Mouse (Mus musculus) adrenal gland, postnatal 4 days (tissue): Measurements from ENCODE around the gene Olfr1312. TPM values are rescaled to one million over a fixed set of nuclear protein-coding genes. Genes with fewer than 3 reads are reported as not detected.
"Not testable (repeated sequence)": the region's sequence is repeated elsewhere in the genome, so short reads cannot be mapped to it uniquely, and the experiment has no call there.

Experiments
- DNase-seq, 2 experiments: peaks; one replicate each; pipeline ENCODE4 v3.0.0; 2021 to 2022; ENCODE audit warnings: low spot score in 2 of 2, mixed read lengths in 2 of 2
- long read RNA-seq, 2 experiments: library from polyadenylated mRNA; stranded (forward); transcript quantifications; one replicate each; pipeline ENCODE4 v2.0.0; 2021
- total RNA-seq, 2 experiments: library from RNA; stranded (reverse); gene quantifications; 2 replicates each; pipeline ENCODE4 v1.2.3; 2021

Olfr1312 gene
- not detected for total RNA-seq
- long read RNA-seq, experiment 1: 0 reads
- long read RNA-seq, experiment 2: 0 reads

DNA sequence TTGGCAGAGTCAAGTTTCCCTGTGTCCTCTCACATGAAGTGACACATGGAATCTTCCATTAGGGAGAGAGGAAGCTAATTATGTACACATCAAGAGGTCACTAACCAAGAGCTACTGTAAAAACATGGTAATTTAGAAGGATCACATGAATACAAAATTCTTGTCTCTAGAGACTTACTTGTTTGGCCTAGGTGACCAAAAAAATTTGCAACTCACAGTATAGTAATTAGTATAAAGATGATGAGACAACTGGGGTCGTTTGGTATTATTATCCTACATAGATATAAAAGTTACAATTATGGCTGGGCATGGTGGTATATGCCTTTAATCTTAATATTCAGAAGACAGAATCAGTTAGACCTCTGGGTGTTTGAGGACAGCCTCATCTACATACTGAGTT lies at the start of gene Olfr1312:
Olfr1312 (minus strand) TSS at position 101 of the 400 bp plus-strand sequence.
- DNase-seq: no peak

GRCm38 (mm10) chr2:112096681-112097080 lies 46.6 kb upstream of the Olfr1312 start, which contains the start of gene Olfr1314:
Gene Olfr1314 (minus strand): TSS chr2:112096781.
- DNase-seq: no peak

- no peak for DNase-seq
These were observed 27.7 kb upstream of the Olfr1312 start, which contains the start of gene Olfr1313 for GRCm38 (mm10) chr2:112077743-112078142. Gene Olfr1313 (minus strand): TSS chr2:112077843.

DNA sequence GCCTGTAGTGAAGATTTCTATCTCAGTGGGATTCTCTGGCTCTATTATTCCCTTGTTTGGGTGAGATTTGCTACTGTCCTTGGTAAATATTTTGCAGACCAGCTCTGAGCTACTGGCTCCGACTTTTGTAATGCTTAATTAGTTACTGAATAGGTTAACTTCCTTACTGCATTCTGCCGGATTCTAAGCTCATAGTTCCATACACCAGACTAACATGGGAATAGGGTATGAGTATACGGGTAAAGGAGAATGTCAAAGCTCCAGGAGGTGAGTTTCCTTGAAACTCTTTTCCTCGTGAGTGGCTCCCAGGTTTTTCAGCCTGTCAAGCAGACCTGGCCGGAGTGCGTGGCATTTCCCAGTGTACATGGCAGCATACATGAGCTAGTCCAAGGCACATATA lies 23.1 kb downstream of the Olfr1312 start:
- not testable (repeated sequence) for DNase-seq

DNA sequence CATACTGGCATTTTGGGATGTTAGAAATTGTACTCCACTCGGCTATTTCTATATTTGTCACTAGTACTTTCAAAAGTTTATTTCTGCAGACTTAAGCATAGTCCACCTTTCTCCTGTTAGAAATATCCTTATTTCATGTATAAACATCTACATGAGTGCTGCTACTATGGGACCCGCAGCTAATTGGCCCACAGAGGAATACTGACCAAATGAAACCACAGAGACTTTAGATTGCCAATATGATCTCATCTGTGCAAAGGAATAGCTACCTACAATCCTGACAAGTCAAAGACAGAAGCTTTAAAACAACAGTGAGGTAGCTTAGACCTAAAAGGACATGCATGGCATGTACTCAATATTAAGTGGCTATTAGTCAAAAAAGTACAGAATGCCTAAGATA lies 25.7 kb downstream of the Olfr1312 start, which contains the start of gene Olfr1311:
Olfr1311 (minus strand) TSS at position 101 of the 400 bp plus-strand sequence.
- DNase-seq: no peak

DNA sequence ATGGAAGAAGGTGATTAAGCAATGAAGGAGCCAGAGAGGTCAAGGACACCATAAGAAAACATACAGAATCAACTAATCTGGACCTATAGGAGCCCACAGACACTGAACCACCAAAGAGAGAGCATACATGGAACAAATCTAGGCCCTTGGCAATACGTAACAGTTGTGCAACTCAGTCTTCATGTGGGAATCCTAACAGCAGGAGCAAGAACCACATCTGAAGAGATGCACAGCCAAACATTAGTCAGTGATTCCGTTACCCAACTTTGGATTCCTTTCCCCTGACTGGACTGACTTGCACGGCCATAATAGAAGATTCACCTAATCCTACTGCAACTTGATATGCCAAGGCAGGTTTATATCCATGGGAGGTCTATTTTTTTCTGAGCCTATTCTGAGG lies 35.1 kb downstream of the Olfr1312 start:
- no peak for DNase-seq

- no peak for DNase-seq
These were observed 37.4 kb downstream of the Olfr1312 start, which contains the start of gene Olfr1310 for GRCm38 (mm10) chr2:112012608-112013007. Gene Olfr1310 (minus strand): TSS chr2:112012708.

DNA sequence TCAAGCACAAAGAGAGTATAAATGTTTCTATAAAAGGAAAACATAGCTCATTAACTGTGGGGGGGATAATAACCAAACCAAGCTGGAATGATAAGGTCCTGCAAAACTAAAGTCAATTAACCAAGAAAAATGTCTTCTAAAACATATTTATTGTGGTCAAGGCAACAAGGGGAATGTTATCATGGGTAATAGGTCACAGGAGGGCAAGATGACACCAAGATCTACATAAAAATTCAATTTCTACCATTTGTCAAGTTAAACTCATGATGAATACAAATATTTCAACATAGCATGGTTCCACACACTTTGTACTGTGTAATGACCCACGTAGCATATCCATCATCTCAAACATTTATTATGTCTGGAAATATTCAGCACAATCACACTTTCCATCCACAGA lies 59.9 kb downstream of the Olfr1312 start, which contains the start of gene Olfr1309:
Olfr1309 (minus strand) TSS at position 101 of the 400 bp plus-strand sequence.
- no peak for DNase-seq

Other genes with a start within 250 kb of the Olfr1312 start
- gene Olfr1303, start 229.9 kb downstream of the Olfr1312 start, total RNA-seq: not detected
- not detected for gene Olfr1305, start 173.1 kb downstream of the Olfr1312 start, total RNA-seq
- not detected for gene Olfr1306, start 134.0 kb downstream of the Olfr1312 start, total RNA-seq
- not detected for gene Olfr1307, start 100.8 kb downstream of the Olfr1312 start, total RNA-seq
- gene Olfr1308, start 85.3 kb downstream of the Olfr1312 start, total RNA-seq: not detected
- gene Olfr1309, start 60.0 kb downstream of the Olfr1312 start, total RNA-seq: not detected
- not detected for gene Olfr1310, start 37.5 kb downstream of the Olfr1312 start, total RNA-seq
- not detected for gene Olfr1311, start 25.8 kb downstream of the Olfr1312 start, total RNA-seq
- gene Olfr1313, start 27.6 kb upstream of the Olfr1312 start, total RNA-seq: not detected
- not detected for gene Olfr1314, start 46.5 kb upstream of the Olfr1312 start, total RNA-seq
- gene Olfr1315-ps1, start 65.2 kb upstream of the Olfr1312 start, total RNA-seq: not detected
- not detected for gene Olfr1316, start 84.7 kb upstream of the Olfr1312 start, total RNA-seq
- not detected for gene Olfr1317, start 90.1 kb upstream of the Olfr1312 start, total RNA-seq
- not detected for gene Olfr1318, start 104.0 kb upstream of the Olfr1312 start, total RNA-seq
- gene Lpcat4, start 189.2 kb upstream of the Olfr1312 start, total RNA-seq: 10 to 100 TPM in 1 of 2 experiments, 1 to 10 TPM in 1; 8.2 to 12.5 TPM
- gene Nutm1, start 209.1 kb upstream of the Olfr1312 start, total RNA-seq: not detected
- 10 to 100 TPM; 89.3 to 93.9 TPM for gene Nop10, start 211.7 kb upstream of the Olfr1312 start, total RNA-seq
- gene Slc12a6, start 215.6 kb upstream of the Olfr1312 start, total RNA-seq: 10 to 100 TPM; 52.8 to 54.2 TPM
- gene Gm21985, start 216.1 kb upstream of the Olfr1312 start, total RNA-seq: not detected